Mouse (Mus musculus) MEL (cell line): Measurements from ENCODE around the gene Gjc2. TPM values are rescaled to one million over a fixed set of nuclear protein-coding genes. Genes with fewer than 3 reads are reported as not detected.
A peak's percentile ranks its signal among the peaks of the same experiment; 100 is the strongest.

Experiments used
- DNase-seq: peaks from one replicate; pipeline ENCODE4 v3.0.0; 2011; ENCODE audit warnings: low read depth, low spot score
- H3K27ac ChIP-seq: 2 replicates; pipeline ENCODE4 v1.5.1; 2012; ENCODE audit warnings: low read depth, mild to moderate bottlenecking, control low read depth, low read length, moderate library complexity; ENCODE audit not compliant: control insufficient read depth
- H3K27me3 ChIP-seq, 2 experiments: fragments of 150-350 bp in 1 of 2; sonication (generic) in 1 of 2; 2 replicates each; pipeline ENCODE4 v1.6.1; 2012; ENCODE audit warnings: low read length in 2 of 2, mild to moderate bottlenecking in 2 of 2, improper control_type of control experiment in 1 of 2, moderate library complexity in 1 of 2; ENCODE audit not compliant: insufficient read depth in 2 of 2, control insufficient read depth in 1 of 2
- H3K36me3 ChIP-seq, 2 experiments: 2 replicates each; pipeline ENCODE4 v1.6.1; 2012 to 2014; ENCODE audit warnings: low read length in 2 of 2, improper control_type of control experiment in 1 of 2, inconsistent platforms in 1 of 2, mild to moderate bottlenecking in 1 of 2; ENCODE audit not compliant: insufficient read depth in 2 of 2, control insufficient read depth in 1 of 2
- H3K4me1 ChIP-seq, 2 experiments: fragments of 150-350 bp in 1 of 2; sonication (generic) in 1 of 2; 2 replicates each; pipeline ENCODE4 v1.6.1; 2012; ENCODE audit warnings: low read length in 2 of 2, improper control_type of control experiment in 1 of 2, mild to moderate bottlenecking in 1 of 2; ENCODE audit not compliant: insufficient read depth in 2 of 2, control insufficient read depth in 1 of 2
- H3K4me3 ChIP-seq, 2 experiments: fragments of 150-350 bp in 1 of 2; sonication (generic) in 1 of 2; 2 replicates each; pipeline ENCODE4 v1.5.1; 2012; ENCODE audit warnings: low read depth in 2 of 2, low read length in 2 of 2, mild to moderate bottlenecking in 2 of 2, moderate library complexity in 2 of 2, control low read depth in 1 of 2, improper control_type of control experiment in 1 of 2; ENCODE audit not compliant: control insufficient read depth in 1 of 2, insufficient read depth in 1 of 2
- H3K79me2 ChIP-seq: 2 replicates; pipeline ENCODE4 v1.6.1; 2012; ENCODE audit warnings: mild to moderate bottlenecking, low read length, moderate library complexity; ENCODE audit not compliant: control insufficient read depth, poor library complexity, insufficient read depth
- H3K9ac ChIP-seq: 2 replicates; pipeline ENCODE4 v1.6.1; 2012; ENCODE audit warnings: low read depth, mild to moderate bottlenecking, control low read depth, low read length, moderate library complexity; ENCODE audit not compliant: control insufficient read depth, poor library complexity, severe bottlenecking
- H3K9me3 ChIP-seq: fragments of 150-350 bp; sonication (generic); replicated peaks from 2 replicates; pipeline ENCODE4 v1.6.1; 2012; ENCODE audit warnings: mild to moderate bottlenecking, low read length, improper control_type of control experiment, moderate library complexity; ENCODE audit not compliant: insufficient read depth
- BHLHE40 ChIP-seq: IDR thresholded peaks from 2 replicates; pipeline ENCODE4 v1.6.1; 2012; ENCODE audit warnings: low read depth, mild to moderate bottlenecking, inconsistent platforms, low read length, improper control_type of control experiment, borderline replicate concordance
- CHD1 ChIP-seq: IDR thresholded peaks from 2 replicates; pipeline ENCODE4 v1.6.1; 2012; ENCODE audit warnings: low read depth, mild to moderate bottlenecking, inconsistent platforms, low read length, improper control_type of control experiment
- CHD2 ChIP-seq: IDR thresholded peaks from 2 replicates; pipeline ENCODE4 v1.6.1; 2011; ENCODE audit warnings: low read length, improper control_type of control experiment
- CTCF ChIP-seq, 3 experiments: IDR thresholded peaks in 2 of 3; conservative IDR thresholded peaks in 1 of 3; 2 replicates each; pipeline ENCODE4 v1.5.1; 2011 to 2012; ENCODE audit warnings: low read length in 3 of 3, low read depth in 2 of 3, mild to moderate bottlenecking in 2 of 3, improper control_type of control experiment in 1 of 3, inconsistent platforms in 1 of 3, mixed read lengths in 1 of 3, moderate library complexity in 1 of 3; ENCODE audit not compliant: control insufficient read depth in 1 of 3, insufficient read depth in 1 of 3, poor library complexity in 1 of 3, severe bottlenecking in 1 of 3
- ELF1 ChIP-seq: IDR thresholded peaks from 2 replicates; pipeline ENCODE4 v1.6.1; 2014; ENCODE audit warnings: low read depth, mild to moderate bottlenecking, inconsistent platforms, low read length, improper control_type of control experiment, moderate library complexity
- EP300 ChIP-seq, 2 experiments: IDR thresholded peaks; 2 replicates each; pipeline ENCODE4 v1.6.1; 2011; ENCODE audit warnings: improper control_type of control experiment in 2 of 2, low read length in 2 of 2, low read depth in 1 of 2, mild to moderate bottlenecking in 1 of 2
- ETS1 ChIP-seq: IDR thresholded peaks from 2 replicates; pipeline ENCODE4 v1.6.1; 2012; ENCODE audit warnings: low read depth, mild to moderate bottlenecking, inconsistent platforms, low read length, improper control_type of control experiment, moderate library complexity
- GABPA ChIP-seq: IDR thresholded peaks from 2 replicates; pipeline ENCODE4 v1.6.1; 2012; ENCODE audit warnings: low read depth, mild to moderate bottlenecking, inconsistent platforms, low read length, improper control_type of control experiment, moderate library complexity
- GATA1 ChIP-seq: IDR thresholded peaks from 2 replicates; pipeline ENCODE4 v1.6.1; 2011; ENCODE audit warnings: low read depth, low read length, improper control_type of control experiment
- HCFC1 ChIP-seq: IDR thresholded peaks from 2 replicates; pipeline ENCODE4 v1.6.1; 2012; ENCODE audit warnings: low read depth, mild to moderate bottlenecking, inconsistent platforms, low read length, improper control_type of control experiment, moderate library complexity
- JUND ChIP-seq: IDR thresholded peaks from 2 replicates; pipeline ENCODE4 v1.6.1; 2011; ENCODE audit warnings: low read depth, mild to moderate bottlenecking, improper control_type of control experiment, low read length
- MAX ChIP-seq: IDR thresholded peaks from 2 replicates; pipeline ENCODE4 v1.6.1; 2011; ENCODE audit warnings: low read length, improper control_type of control experiment
- MAZ ChIP-seq: IDR thresholded peaks from 2 replicates; pipeline ENCODE4 v1.6.1; 2012; ENCODE audit warnings: low read depth, mild to moderate bottlenecking, inconsistent platforms, low read length, improper control_type of control experiment
- MEF2A ChIP-seq: IDR thresholded peaks from 2 replicates; pipeline ENCODE4 v1.6.1; 2014; ENCODE audit warnings: low read depth, mild to moderate bottlenecking, inconsistent platforms, low read length, improper control_type of control experiment; ENCODE audit not compliant: poor library complexity, insufficient replicate concordance, severe bottlenecking; ENCODE audit errors: extremely low read depth
- MYB ChIP-seq: IDR thresholded peaks from 2 replicates; pipeline ENCODE4 v1.6.1; 2011; ENCODE audit warnings: mild to moderate bottlenecking, low read depth, low read length, improper control_type of control experiment
- NRF1 ChIP-seq: IDR thresholded peaks from 2 replicates; pipeline ENCODE4 v1.6.1; 2014; ENCODE audit warnings: low read depth, mild to moderate bottlenecking, inconsistent platforms, low read length, improper control_type of control experiment, moderate library complexity; ENCODE audit not compliant: poor library complexity, insufficient read depth, severe bottlenecking
- POLR2A ChIP-seq, 2 experiments: IDR thresholded peaks; 2 replicates each; pipeline ENCODE4 v1.6.1; 2011 to 2012; ENCODE audit warnings: low read length in 2 of 2, mild to moderate bottlenecking in 2 of 2, control low read depth in 1 of 2, improper control_type of control experiment in 1 of 2, low read depth in 1 of 2, moderate library complexity in 1 of 2; ENCODE audit not compliant: control insufficient read depth in 1 of 2, insufficient read depth in 1 of 2, poor library complexity in 1 of 2
- POLR2AphosphoS5 ChIP-seq: IDR thresholded peaks from 2 replicates; pipeline ENCODE4 v1.6.1; 2012; ENCODE audit warnings: low read depth, borderline replicate concordance, mild to moderate bottlenecking, inconsistent platforms, low read length, moderate library complexity, mixed read lengths
- RCOR1 ChIP-seq: IDR thresholded peaks from 2 replicates; pipeline ENCODE4 v1.6.1; 2012; ENCODE audit warnings: low read depth, mild to moderate bottlenecking, inconsistent platforms, low read length, improper control_type of control experiment
- SIN3A ChIP-seq: IDR thresholded peaks from 2 replicates; pipeline ENCODE4 v1.6.1; 2012; ENCODE audit warnings: low read length, improper control_type of control experiment, inconsistent platforms
- SMC3 ChIP-seq: IDR thresholded peaks from 2 replicates; pipeline ENCODE4 v1.6.1; 2011; ENCODE audit warnings: low read depth, low read length, improper control_type of control experiment
- TAL1 ChIP-seq: IDR thresholded peaks from 2 replicates; pipeline ENCODE4 v1.6.1; 2012; ENCODE audit warnings: mild to moderate bottlenecking, inconsistent platforms, low read length, moderate library complexity, mixed read lengths
- TBP ChIP-seq: IDR thresholded peaks from 2 replicates; pipeline ENCODE4 v1.8.0; 2011; ENCODE audit warnings: low read depth, low read length, improper control_type of control experiment
- TCF12 ChIP-seq: IDR thresholded peaks from 2 replicates; pipeline ENCODE4 v1.6.1; 2014; ENCODE audit warnings: low read depth, mild to moderate bottlenecking, inconsistent platforms, low read length, improper control_type of control experiment, moderate library complexity
- ZC3H11A ChIP-seq: IDR thresholded peaks from 2 replicates; pipeline ENCODE4 v1.6.1; 2012; ENCODE audit warnings: low read depth, mild to moderate bottlenecking, inconsistent platforms, low read length, improper control_type of control experiment
- ZKSCAN1 ChIP-seq: IDR thresholded peaks from 2 replicates; pipeline ENCODE4 v1.6.1; 2012; ENCODE audit warnings: low read depth, mild to moderate bottlenecking, inconsistent platforms, low read length, improper control_type of control experiment, moderate library complexity
- ZMIZ1 ChIP-seq: IDR thresholded peaks from 2 replicates; pipeline ENCODE4 v1.6.1; 2012; ENCODE audit warnings: low read depth, mild to moderate bottlenecking, inconsistent platforms, low read length, improper control_type of control experiment, moderate library complexity
- polyA plus RNA-seq, 2 experiments: library from polyadenylated mRNA; stranded (reverse) in 1 of 2; unstranded in 1 of 2; fragments of >175 nt in 1 of 2; fragments of >200 nt in 1 of 2; gene quantifications; 2 replicates each; pipeline versions ENCODE4 v1.2.1 to v1.2.4; 2012; ENCODE audit warnings: low replicate concordance in 2 of 2, low read depth in 1 of 2; ENCODE audit not compliant: insufficient read length in 2 of 2, insufficient read depth in 1 of 2, missing spikeins in 1 of 2
- total RNA-seq: library from RNA; depleted of rRNA; stranded (reverse); fragments of 300-350 nt; gene quantifications from 2 replicates; pipeline ENCODE4 v1.2.3, GENCODE M21; 2012

Gjc2 gene
- total and polyA plus RNA-seq, 3 experiments = 0.07 to 0.08 TPM; not detected in 1

DNA sequence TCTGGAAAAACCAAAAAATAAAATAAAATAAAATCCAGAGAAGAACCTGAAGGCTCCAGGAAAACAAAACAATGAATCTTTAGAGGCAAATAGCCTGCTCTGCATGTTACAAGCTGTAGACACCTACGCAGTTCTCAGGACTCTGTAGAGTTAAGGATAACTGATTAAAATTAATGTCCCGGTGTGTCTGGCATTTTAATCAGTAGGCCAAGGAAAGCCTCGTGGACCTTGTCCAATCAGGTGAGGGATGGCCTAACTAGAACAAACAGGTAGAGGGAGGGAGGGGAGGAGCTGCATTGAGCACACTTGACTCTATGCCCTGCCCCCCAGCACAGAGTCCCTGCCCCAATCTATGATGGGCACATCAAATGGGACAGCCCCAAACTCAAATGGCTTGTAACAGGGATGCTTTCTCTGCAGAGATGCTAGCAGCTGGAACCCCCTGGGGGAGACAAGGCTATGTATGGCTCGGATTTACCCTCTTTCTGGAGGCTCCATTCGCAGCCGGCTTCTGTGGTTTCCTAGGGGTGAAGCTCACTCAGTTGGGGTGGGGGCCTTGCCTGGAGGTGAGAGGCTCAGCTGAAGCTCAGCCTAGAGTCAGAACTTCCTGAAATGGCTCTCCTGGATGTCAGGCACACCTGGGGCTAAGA is 8.7 kb downstream of the Gjc2 start:
- no peaks in the 10 kb centered on the region for H3K79me2 ChIP-seq
- no peaks in the 10 kb centered on the region for H3K9me3 ChIP-seq
- H3K36me3 ChIP-seq = peaks cover 0 to 14% of the 10 kb centered on the region in 2 experiments; a peak in 2 of 4 replicates
- peak overlapping the region; percentile 50 for H3K27ac ChIP-seq
- H3K4me3 ChIP-seq = no peak overlapping the region
- peaks cover 17 to 22% of the 10 kb centered on the region in 2 experiments for H3K4me1 ChIP-seq
- no peak overlapping the region; the same call in 1 of the 2 replicates for H3K9ac ChIP-seq
- peak; percentile 77 for DNase-seq
- TF ChIP-seq CHD2 = no peak
- no peak for TF ChIP-seq ELF1
- no peak for TF ChIP-seq TAL1
- TF ChIP-seq GABPA = no peak
- TF ChIP-seq MEF2A = no peak
- TF ChIP-seq MAX = peak; percentile 15; the same call in 1 of the 2 replicates
- no peak for TF ChIP-seq ZKSCAN1
- 0 out of 2 replicates have a peak, but pooled peaks have one; percentile 24 for TF ChIP-seq MAZ
- peak; percentile 64; the same call in 1 of the 2 replicates for TF ChIP-seq GATA1
- peak; percentile 58; the same call in 1 of the 2 replicates for TF ChIP-seq TBP
- TF ChIP-seq POLR2A (IDR thresholded peaks at IDR 0.05; ENCODE audit: control insufficient read depth in 1 of 2, insufficient read depth in 1 of 2, low read depth in 1 of 2, low read length in 2 of 2, poor library complexity in 1 of 2) = no peak
- TF ChIP-seq ETS1 = peak; percentile 60
- TF ChIP-seq SIN3A = peak; percentile 36; the same call in 1 of the 2 replicates
- no peak for TF ChIP-seq NRF1
- TF ChIP-seq EP300 (IDR thresholded peaks at IDR 0.05; ENCODE audit: low read depth in 1 of 2, low read length in 2 of 2) = peak; percentile 56 to 80
- TF ChIP-seq TCF12 = peak; percentile 46; the same call in 1 of the 2 replicates
- TF ChIP-seq, all 39 proteins: peak for 8
- no peaks in the 10 kb centered on the region for H3K27me3 ChIP-seq

DNA sequence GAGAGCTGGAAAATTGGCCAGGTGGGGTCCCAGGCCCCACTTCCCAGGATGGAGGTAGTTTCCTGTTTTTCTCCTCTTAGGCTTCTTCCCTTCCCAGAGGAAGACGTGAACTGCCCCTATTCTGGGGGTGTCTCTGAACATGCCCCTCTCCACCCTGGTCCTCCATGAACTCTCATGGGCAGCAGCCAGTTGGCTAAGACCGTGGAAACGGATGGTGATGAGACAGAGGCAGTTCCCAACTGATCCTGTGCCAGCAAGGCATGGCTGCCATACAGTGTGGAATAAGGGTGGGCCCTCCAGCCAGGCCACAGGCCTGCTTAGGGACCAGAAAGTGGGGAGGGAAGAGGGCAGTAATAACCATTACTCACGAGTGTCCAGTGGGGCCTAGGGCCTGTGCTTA is 12.5 kb downstream of the Gjc2 start:
- H3K9me3 ChIP-seq = no peaks in the 10 kb centered on the region
- H3K27me3 ChIP-seq = no peaks in the 10 kb centered on the region
- no peak for DNase-seq
- H3K36me3 ChIP-seq = peaks cover 0 to 25% of the 10 kb centered on the region in 2 experiments; a peak in 2 of 4 replicates
- H3K27ac ChIP-seq = no peak overlapping the region
- no peaks in the 10 kb centered on the region for H3K79me2 ChIP-seq
- no peak overlapping the region for H3K4me3 ChIP-seq
- H3K9ac ChIP-seq = no peak overlapping the region
- no peak for TF ChIP-seq RCOR1
- TF ChIP-seq ELF1 = no peak
- no peak for TF ChIP-seq TAL1
- no peak for TF ChIP-seq ETS1
- TF ChIP-seq POLR2AphosphoS5 = no peak
- TF ChIP-seq CTCF (IDR thresholded peaks at IDR 0.05 in 2 of 3, conservative IDR thresholded peaks at IDR 0.05 in 1 of 3; ENCODE audit: control insufficient read depth in 1 of 3, insufficient read depth in 1 of 3, low read depth in 2 of 3, low read length in 3 of 3, poor library complexity in 1 of 3, severe bottlenecking in 1 of 3) = no peak
- no peak for TF ChIP-seq ZMIZ1
- no peak for TF ChIP-seq HCFC1
- no peak for TF ChIP-seq CHD1
- no peak for TF ChIP-seq SMC3
- no peak for TF ChIP-seq MYB
- TF ChIP-seq JUND = no peak
- TF ChIP-seq ZC3H11A = no peak
- TF ChIP-seq BHLHE40 = no peak
- H3K4me1 ChIP-seq = peaks cover 29 to 32% of the 10 kb centered on the region in 2 experiments
